Mouse (Mus musculus) kidney, postnatal 25 days (tissue): Measurements from ENCODE around the gene Noxo1.
"Not testable (repeated sequence)": the region's sequence is repeated elsewhere in the genome, so short reads cannot be mapped to it uniquely, and the experiment has no call there.

Experiments used
- DNase-seq, 2 experiments: peaks; one replicate each; pipeline ENCODE4 v3.0.0; 2021; ENCODE audit warnings: mixed read lengths in 2 of 2

Gene Noxo1

GRCm38 (mm10) chr17:24677500-24678080 is 18.4 kb upstream of the Noxo1 start:
- DNase-seq: no peak

GRCm38 (mm10) chr17:24686514-24686913 is 9.5 kb upstream of the Noxo1 start:
- DNase-seq: peak; percentile 71 to 72

- peak; percentile 76 to 81 for DNase-seq
These were observed 8.9 kb upstream of the Noxo1 start for GRCm38 (mm10) chr17:24687146-24687595.

GRCm38 (mm10) chr17:24687599-24687998 is 8.4 kb upstream of the Noxo1 start:
- DNase-seq: no peak

GRCm38 (mm10) chr17:24689251-24690081 is 6.6 kb upstream of the Noxo1 start, which contains the start of gene Syngr3:
Syngr3 (minus strand) TSS chr17:24689955.
- no peak for DNase-seq

GRCm38 (mm10) chr17:24692385-24692784 is 3.6 kb upstream of the Noxo1 start:
- no peak for DNase-seq

GRCm38 (mm10) chr17:24695326-24696010 is 566 bp upstream of the Noxo1 start:
- peak in 1 of 2 experiments; percentile 28 for DNase-seq

GRCm38 (mm10) chr17:24697985-24698384 is 2.0 kb downstream of the Noxo1 start:
- DNase-seq: peak in 1 of 2 experiments; percentile 52

- no peak for DNase-seq
These were observed 2.7 kb downstream of the Noxo1 start for GRCm38 (mm10) chr17:24698715-24699114.

- DNase-seq: peak in 1 of 2 experiments; percentile 34
These were observed 3.4 kb downstream of the Noxo1 start for GRCm38 (mm10) chr17:24699473-24699872.

- no peak for DNase-seq
These were observed 5.2 kb downstream of the Noxo1 start for GRCm38 (mm10) chr17:24701251-24701650.

GRCm38 (mm10) chr17:24705821-24706220 is 9.8 kb downstream of the Noxo1 start:
- peak in 1 of 2 experiments; percentile 33 for DNase-seq

- DNase-seq: peak; percentile 96
These were observed 11.2 kb downstream of the Noxo1 start, which contains the start of gene Tbl3 for GRCm38 (mm10) chr17:24706982-24707800. Tbl3 (minus strand) TSS chr17:24707660.

GRCm38 (mm10) chr17:24707801-24708425 is 11.9 kb downstream of the Noxo1 start:
- peak in 1 of 2 experiments; percentile 39 for DNase-seq

GRCm38 (mm10) chr17:24708646-24709045 is 12.6 kb downstream of the Noxo1 start:
- no peak for DNase-seq

GRCm38 (mm10) chr17:24715556-24715955 is 19.5 kb downstream of the Noxo1 start:
- DNase-seq: no peak

GRCm38 (mm10) chr17:24716166-24716682 is 20.2 kb downstream of the Noxo1 start:
- no peak for DNase-seq

- no peak for DNase-seq
These were observed 21.9 kb downstream of the Noxo1 start, which contains the start of the genes Rnf151 and Rps2 for GRCm38 (mm10) chr17:24717943-24718342. Rnf151 (minus strand) TSS chr17:24718063. Rps2 (plus strand) TSS chr17:24718116.

GRCm38 (mm10) chr17:24718938-24719337 is 22.9 kb downstream of the Noxo1 start:
- DNase-seq: not testable (repeated sequence)

- DNase-seq: peak; percentile 99
These were observed 23.6 kb downstream of the Noxo1 start for GRCm38 (mm10) chr17:24719494-24720222.

GRCm38 (mm10) chr17:24720616-24721015 is 24.6 kb downstream of the Noxo1 start:
- not testable (repeated sequence) for DNase-seq
